Mouse (Mus musculus) G1E (cell line): ENCODE data around the gene Phox2a.

Experiments
- CTCF ChIP-seq: IDR thresholded peaks from 2 replicates; pipeline ENCODE4 v1.5.1; 2012; ENCODE audit warnings: low read depth, low read length, inconsistent platforms, mixed read lengths
- GATA1 ChIP-seq: IDR thresholded peaks from 2 replicates; pipeline ENCODE4 v1.6.1; 2012; ENCODE audit warnings: borderline replicate concordance, low read length, inconsistent platforms, mixed read lengths
- POLR2AphosphoS5 ChIP-seq: IDR thresholded peaks from 2 replicates; pipeline ENCODE4 v1.6.1; 2012; ENCODE audit warnings: low read depth, low read length, inconsistent platforms; ENCODE audit not compliant: insufficient replicate concordance
- TAL1 ChIP-seq: conservative IDR thresholded peaks from 2 replicates; pipeline ENCODE4 v1.6.1; 2012; ENCODE audit warnings: low read depth, low read length, inconsistent platforms, mixed read lengths

GRCm38 (mm10) chr7:101847934-101848333 lies 29.8 kb downstream of the Phox2a start:
- TF ChIP-seq CTCF (no peak), TAL1 (no peak), GATA1 (no peak), POLR2AphosphoS5 (no peak)
